In genomic region chr13:45358208-45358607, GRCm38 (mm10) we compare ENCODE assay signal across 26 mouse cellular contexts. TPM values are rescaled to one million over a fixed set of nuclear protein-coding genes. Genes with fewer than 3 reads are reported as not detected.
DNase-seq lines count a peak whose midpoint lies in the region; ATAC-seq and TF ChIP-seq lines count a peak whose summit lies in the region.
"Had no signal": no experiment of that assay in that cellular context is flagged by ENCODE, and none has a peak within 500 bp of the region (broad histone marks: within the 10 kb centered on the region; RNA-seq: fewer than 3 reads in every experiment).

No protein-coding gene starts in this region.

- H3K4me1 ChIP-seq in lung, postnatal 0 days (ENCODE audit: insufficient read depth, low read depth, low read length): no peaks in the 10 kb centered on the region
- H3K4me1 ChIP-seq in forebrain, postnatal 0 days (ENCODE audit: insufficient read depth): no peaks in the 10 kb centered on the region
- H3K4me1 ChIP-seq: embryonic facial prominence, embryonic 15.5 days; forebrain, embryonic 10.5 days; forebrain, embryonic 15.5 days; hindbrain, embryonic 13.5 days had no signal

- no peak overlapping the region for H3K9ac ChIP-seq in lung, postnatal 0 days (replicated peaks; ENCODE audit: low read depth)
- no peak overlapping the region for H3K9ac ChIP-seq in forebrain, postnatal 0 days
- H3K9ac ChIP-seq: embryonic facial prominence, embryonic 15.5 days; forebrain, embryonic 15.5 days; heart, embryonic 15.5 days; hindbrain, embryonic 13.5 days had no signal

- H3K27ac ChIP-seq in lung, postnatal 0 days (ENCODE audit: low read length): no peak overlapping the region
- no peak overlapping the region for H3K27ac ChIP-seq in forebrain, postnatal 0 days (ENCODE audit: low read depth, low read length)
- H3K27ac ChIP-seq: embryonic facial prominence, embryonic 15.5 days; forebrain, embryonic 10.5 days; forebrain, embryonic 15.5 days; heart, embryonic 10.5 days; heart, embryonic 15.5 days; hindbrain, embryonic 13.5 days; hindbrain, postnatal 0 days had no signal

- no peak for TF ChIP-seq EP300 in lung, postnatal 0 days (IDR thresholded peaks at IDR 0.05)

- TF ChIP-seq CTCF in lung, postnatal 0 days (IDR thresholded peaks at IDR 0.05): no peak
- TF ChIP-seq CTCF in forebrain, postnatal 0 days (IDR thresholded peaks at IDR 0.05; ENCODE audit: low read depth): no peak

- no peaks in the 10 kb centered on the region for H3K9me3 ChIP-seq in lung, postnatal 0 days (ENCODE audit: low read length)
- no peaks in the 10 kb centered on the region for H3K9me3 ChIP-seq in forebrain, postnatal 0 days (ENCODE audit: low read length)
- H3K9me3 ChIP-seq: embryonic facial prominence, embryonic 15.5 days; forebrain, embryonic 15.5 days; G1E; heart, embryonic 10.5 days; heart, embryonic 15.5 days; hindbrain, embryonic 13.5 days had no signal

- H3K27me3 ChIP-seq in lung, postnatal 0 days (replicated peaks; ENCODE audit: insufficient read depth, low read length): no peaks in the 10 kb centered on the region
- no peaks in the 10 kb centered on the region for H3K27me3 ChIP-seq in forebrain, postnatal 0 days (ENCODE audit: insufficient read depth, low read length)
- H3K27me3 ChIP-seq: embryonic facial prominence, embryonic 15.5 days; forebrain, embryonic 15.5 days; heart, embryonic 15.5 days; hindbrain, embryonic 13.5 days had no signal

- no peak for ATAC-seq in lung, postnatal 0 days
- peak; percentile 58 for ATAC-seq in granulocyte monocyte progenitor cell, adult 5-6 weeks (replicated peaks; ENCODE audit: poor library complexity, severe bottlenecking)
- ATAC-seq in forebrain, postnatal 0 days: no peak
- ATAC-seq: activated CD4-positive, CD25-positive, alpha-beta regulatory T cell, adult 4 months; CD4-positive, CD25-positive, alpha-beta regulatory T cell, adult 4 months; forebrain, embryonic 15.5 days; hindbrain, postnatal 0 days; Patski had no signal

- H3K4me2 ChIP-seq in lung, postnatal 0 days (replicated peaks; ENCODE audit: low read depth, low read length): no peak overlapping the region
- no peak overlapping the region for H3K4me2 ChIP-seq in forebrain, postnatal 0 days (ENCODE audit: low read depth)
- H3K4me2 ChIP-seq: embryonic facial prominence, embryonic 15.5 days; forebrain, embryonic 15.5 days; heart, embryonic 15.5 days; hindbrain, embryonic 13.5 days had no signal

- WGBS in lung, postnatal 0 days: 76% methylated on average over 5 of the region's 5 CpGs
- 91% methylated on average over 5 of the region's 5 CpGs for WGBS in forebrain, postnatal 0 days

- H3K36me3 ChIP-seq in lung, postnatal 0 days (ENCODE audit: insufficient read depth, low read length): no peaks in the 10 kb centered on the region
- H3K36me3 ChIP-seq in forebrain, postnatal 0 days (ENCODE audit: insufficient read depth): no peaks in the 10 kb centered on the region
- H3K36me3 ChIP-seq: embryonic facial prominence, embryonic 15.5 days; forebrain, embryonic 10.5 days; forebrain, embryonic 15.5 days; G1E; heart, embryonic 10.5 days; heart, embryonic 15.5 days; hindbrain, embryonic 13.5 days had no signal

- intact Hi-C loops in left cerebral cortex, postnatal 4 days (cut with DNase I): no loop called here

- H3K4me3 ChIP-seq in lung, postnatal 0 days (ENCODE audit: low read depth, low read length): no peak overlapping the region
- H3K4me3 ChIP-seq in forebrain, postnatal 0 days (ENCODE audit: low read depth, low read length): no peak overlapping the region
- H3K4me3 ChIP-seq: embryonic facial prominence, embryonic 15.5 days; erythroblast, embryonic 14.5 days; forebrain, embryonic 10.5 days; forebrain, embryonic 15.5 days; heart, embryonic 10.5 days; heart, embryonic 15.5 days; hindbrain, embryonic 13.5 days had no signal

- peak; percentile 1 for DNase-seq in lung, postnatal 14 days
- DNase-seq in lung, postnatal 0 days (ENCODE audit: low spot score): no peak
- DNase-seq in MEL-GATA-1-ER (ENCODE audit: extremely low read depth, low read depth): peak; percentile 5
- DNase-seq in natural killer cell, adult 2 months (ENCODE audit: low spot score in 2 of 2): peak; percentile 3 to 23
- no peak for DNase-seq in forebrain, postnatal 0 days
- no peak for DNase-seq in left cerebral cortex, postnatal 4 days
- DNase-seq: adrenal gland, postnatal 14 days; B cell, adult 2 months; cerebellum, adult 2 months; cerebellum, postnatal 10 days; embryo, embryonic 11 days; gastrocnemius, postnatal 14 days; heart, postnatal 14 days had no signal

RNA-seq across cellular contexts. Expression of gene Mylip, which starts 31.3 kb away (rescaled TPM):
- 6.8 and 9.3 TPM in 2 replicates for polyA plus RNA-seq in lung, postnatal 0 days (2015; fragmentation: Nextera tagmentation; extraction: Ambion mirVana)
- total RNA-seq in granulocyte monocyte progenitor cell, adult 5-6 weeks (2014; fragmentation: Nextera tagmentation): 13.6 and 13.7 TPM in 2 replicates
- total RNA-seq in granulocyte monocyte progenitor cell, adult 5-6 weeks (2017): 10.3 and 11.7 TPM in 2 replicates
- total RNA-seq in forebrain, postnatal 0 days (2014; rRNA removed): 15.6 and 17.9 TPM in 2 replicates
- polyA plus RNA-seq in forebrain, postnatal 0 days (2015; fragmentation: Nextera tagmentation; extraction: Ambion mirVana): 1.7 and 3.8 TPM in 2 replicates
- total RNA-seq in left cerebral cortex, postnatal 4 days (2021): 10 to 100 TPM; 18.5 to 20.0 TPM

Comparison
In these comparisons a context has a peak if more than half of its experiments do, and no peak if none do; other contexts are left out.
1. DNase-seq: peak in lung, postnatal 14 days (single experiment), MEL-GATA-1-ER (single experiment) and natural killer cell, adult 2 months (2 of 2); none in lung, postnatal 0 days (single experiment), forebrain, postnatal 0 days (single experiment) and left cerebral cortex, postnatal 4 days (single experiment).